Mouse (Mus musculus): ENCODE results near the gene Acbd6.

Acbd6 gene

DNA sequence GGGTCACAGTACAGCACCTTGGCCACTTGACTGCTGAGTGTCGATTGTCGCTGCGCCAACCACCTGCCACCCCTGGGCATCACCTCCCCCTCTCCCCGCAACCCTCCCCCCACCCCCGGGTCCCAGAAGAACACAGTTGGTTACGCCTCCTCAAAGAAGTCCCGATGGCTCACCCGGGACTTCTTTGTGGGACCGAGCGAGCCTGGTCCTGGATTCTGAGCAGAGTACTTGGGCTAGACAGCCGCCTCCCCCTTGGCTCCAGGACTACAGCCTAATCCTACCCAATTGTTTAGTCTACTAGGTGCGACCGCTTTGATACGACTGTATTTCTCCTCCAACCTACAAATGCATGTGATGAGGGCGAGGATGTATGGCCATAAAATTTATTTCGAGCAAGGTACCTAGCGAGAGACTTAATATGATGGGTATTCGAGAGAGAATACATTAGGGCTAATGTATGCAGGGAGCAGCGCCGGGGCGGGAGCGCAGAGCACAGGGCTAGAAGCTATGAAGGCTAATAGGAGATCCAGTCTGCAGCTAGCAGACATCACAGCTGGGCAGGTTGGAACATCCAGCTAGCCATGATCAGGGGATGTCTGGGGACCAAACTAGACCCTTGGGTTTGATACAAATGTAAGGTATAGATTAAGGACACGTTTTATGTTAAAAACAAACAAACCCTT is 171.3 kb downstream of the Acbd6 start:
- DNase-seq, result no peak

DNA sequence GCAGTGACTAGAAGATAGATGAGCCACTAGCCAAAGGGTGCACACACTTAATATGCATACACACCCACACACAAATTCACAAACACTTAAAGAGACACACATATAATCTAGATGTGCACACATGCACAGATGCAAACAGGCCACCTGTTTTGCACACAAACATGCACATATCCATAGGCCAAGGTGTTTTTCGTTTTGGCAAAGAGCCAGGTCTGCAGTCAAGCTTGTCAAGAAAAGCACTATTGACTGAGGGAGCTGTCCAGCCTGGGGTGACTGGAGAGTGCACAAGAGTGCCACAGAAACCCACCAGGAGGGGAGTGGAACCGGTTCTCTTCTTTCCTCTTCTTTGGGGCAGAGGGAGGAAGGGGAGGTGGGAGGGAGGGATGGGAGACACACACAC is 173.2 kb downstream of the Acbd6 start:
- no peak for DNase-seq

DNA sequence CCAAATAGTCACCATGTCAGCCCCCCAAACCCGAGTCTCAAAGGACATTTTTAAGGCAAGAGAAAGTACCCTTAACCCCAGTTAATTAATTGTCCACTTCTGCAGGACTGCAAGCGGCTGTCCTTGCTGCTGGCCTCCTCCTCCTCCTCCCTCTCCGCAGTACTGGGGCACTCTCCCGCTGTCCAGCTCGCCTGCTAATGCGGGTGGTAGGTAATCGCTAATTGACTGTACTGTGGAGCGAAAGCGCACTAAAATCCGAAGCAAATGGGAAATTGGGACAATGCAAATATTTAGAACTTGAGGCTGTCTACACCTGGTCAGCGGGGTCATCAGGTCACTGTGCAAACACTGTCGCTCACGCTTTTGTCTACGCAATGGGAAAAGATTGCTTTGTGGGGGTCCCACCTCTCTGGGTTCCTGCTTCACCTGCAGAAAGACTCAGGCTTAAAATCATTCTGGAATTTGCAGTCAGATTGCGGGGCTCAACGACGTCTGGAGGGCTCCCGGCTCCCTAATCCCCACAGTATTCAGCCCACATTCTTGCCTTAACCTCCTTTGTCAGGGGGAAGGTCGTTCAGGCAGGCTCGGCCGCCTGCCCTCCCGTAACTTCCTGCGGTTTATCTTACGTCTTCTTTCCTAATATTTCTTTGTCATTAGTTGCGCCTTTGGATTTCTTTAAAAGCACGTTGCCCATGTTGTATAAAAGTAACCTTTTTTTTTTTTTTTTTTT is 178.3 kb downstream of the Acbd6 start:
- DNase-seq, result no peak

DNA sequence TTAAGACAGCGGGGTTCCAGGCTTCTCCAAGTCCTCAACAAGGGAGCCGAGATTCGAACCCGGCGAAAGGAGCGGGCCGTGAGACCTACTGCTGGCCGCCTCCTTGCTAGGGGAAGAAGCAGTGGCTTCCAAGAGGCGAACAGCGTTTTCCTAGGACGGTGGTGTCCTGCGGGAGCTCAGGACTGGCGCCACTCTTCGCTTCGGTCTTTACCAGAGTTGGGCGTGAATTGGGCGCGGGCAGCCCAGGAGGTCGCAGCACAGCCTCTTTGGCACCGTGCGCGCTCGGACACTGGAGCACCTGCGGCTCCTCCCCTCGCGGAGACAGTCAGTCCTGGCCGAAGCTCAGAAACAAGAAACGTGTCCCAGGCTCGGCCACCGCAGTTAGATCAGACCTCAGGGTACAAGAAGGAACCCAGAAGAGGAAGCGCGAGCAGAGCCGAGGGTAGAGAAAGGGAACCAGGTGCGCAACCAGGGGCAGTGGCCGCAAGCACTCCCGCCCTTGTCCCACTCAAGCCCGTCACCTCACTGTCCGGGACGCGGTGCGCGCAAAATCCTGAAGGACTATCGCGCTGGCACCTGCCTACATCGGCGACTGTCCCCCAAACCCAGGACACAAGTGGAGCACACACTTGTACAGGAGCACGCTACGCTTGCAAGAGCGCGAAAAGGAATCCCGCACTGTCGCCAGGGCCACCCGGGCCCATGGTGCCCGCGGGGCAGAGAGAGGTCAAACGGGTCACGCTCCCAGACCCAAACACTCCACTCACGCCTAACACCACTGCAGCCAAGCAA is 179.3 kb downstream of the Acbd6 start:
- no peak for DNase-seq

DNA sequence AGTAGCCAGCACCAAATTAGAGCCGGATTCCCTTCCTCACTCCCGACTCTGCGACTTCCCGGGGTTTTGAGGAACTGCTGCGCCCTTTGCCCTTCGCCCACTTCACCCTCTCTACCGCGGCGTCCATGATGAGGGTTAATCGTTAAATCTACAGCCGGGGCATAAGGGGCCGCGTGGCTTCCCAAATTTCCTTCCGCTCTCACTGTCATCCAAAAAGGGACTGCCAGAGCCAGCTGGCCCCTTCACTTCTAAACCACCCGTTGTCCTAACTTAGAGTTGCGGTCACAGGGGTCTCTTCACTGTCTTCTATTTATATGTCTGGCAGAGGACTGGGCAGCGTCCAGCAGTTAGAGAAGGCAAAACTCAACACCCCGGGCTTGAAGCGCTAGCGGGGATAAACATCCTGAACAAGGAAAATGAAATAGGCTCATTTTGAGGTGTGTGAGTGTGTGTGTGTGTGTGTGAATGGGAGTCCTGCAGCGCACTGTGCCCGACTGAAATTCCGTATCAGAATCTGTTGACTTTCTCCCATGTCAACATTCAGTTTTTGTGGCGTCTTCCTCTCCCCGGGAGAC is 180.0 kb downstream of the Acbd6 start:
- no peak for DNase-seq

Data from kidney, postnatal 14 days (tissue).